Mouse (Mus musculus) neural tube, embryonic 11.5 days (tissue): Measurements from ENCODE around the gene Gse1. TPM values are rescaled to one million over a fixed set of nuclear protein-coding genes. Genes with fewer than 3 reads are reported as not detected.

Experiments used
- ATAC-seq: fragments of 200-750 bp; cut with Nextera tagmentation; 2 replicates; pipeline ENCODE4 v1.8.0; 2017; ENCODE audit warnings: moderate number of reproducible peaks, mild to moderate bottlenecking, moderate TSS enrichment, moderate library complexity; ENCODE audit not compliant: insufficient read depth, low FRiP score, low TSS enrichment
- DNase-seq: peaks from one replicate; pipeline ENCODE4 v3.0.0-alpha.2; 2015; ENCODE audit warnings: low spot score
- H3K27ac ChIP-seq: fragments of 300-500 bp; sonication (generic); 2 replicates; pipeline ENCODE4 v1.5.1; 2014; ENCODE audit warnings: low read depth, mild to moderate bottlenecking, low read length
- H3K27me3 ChIP-seq: fragments of 300-500 bp; sonication (generic); 2 replicates; pipeline ENCODE4 v1.6.1; 2014; ENCODE audit warnings: mild to moderate bottlenecking, low read length, mixed read lengths; ENCODE audit not compliant: control insufficient read depth, insufficient read depth
- H3K36me3 ChIP-seq: fragments of 300-500 bp; sonication (generic); 2 replicates; pipeline ENCODE4 v1.6.1; 2014; ENCODE audit warnings: mild to moderate bottlenecking, low read length, moderate library complexity, mixed read lengths; ENCODE audit not compliant: control insufficient read depth, insufficient read depth
- H3K4me1 ChIP-seq: fragments of 300-500 bp; sonication (generic); 2 replicates; pipeline ENCODE4 v1.6.1; 2014; ENCODE audit warnings: low read length, mixed read lengths; ENCODE audit not compliant: control insufficient read depth, insufficient read depth
- H3K4me2 ChIP-seq: fragments of 300-500 bp; sonication (generic); 2 replicates; pipeline ENCODE4 v1.6.1; 2014; ENCODE audit warnings: low read depth, mild to moderate bottlenecking, moderate library complexity
- H3K4me3 ChIP-seq: fragments of 300-500 bp; sonication (generic); 2 replicates; pipeline ENCODE4 v1.5.1; 2014; ENCODE audit warnings: low read depth, low read length
- H3K9ac ChIP-seq: fragments of 300-500 bp; sonication (generic); 2 replicates; pipeline ENCODE4 v1.6.1; 2014; ENCODE audit warnings: mild to moderate bottlenecking, low read length
- H3K9me3 ChIP-seq: fragments of 300-500 bp; sonication (generic); 2 replicates; pipeline ENCODE4 v1.6.1; 2016; ENCODE audit warnings: low read length; ENCODE audit not compliant: control insufficient read depth
- WGBS: fragments of 180-500 bp; shearing (Covaris S2); extraction: QIAGEN DNeasy Blood & Tissue Kit; methylation state at CpG from one replicate; pipeline ENCODE4 v1.1.7; 2014; 5-methylcytosine and 5-hydroxymethylcytosine counted together
- polyA plus RNA-seq: library from polyadenylated mRNA; unstranded; fragments of >200 nt; fragmentation: Nextera tagmentation; extraction: Ambion mirVana; gene quantifications from 2 replicates; pipeline ENCODE4 v1.2.1, GENCODE M21; 2014

Gene Gse1
- polyA plus RNA-seq, 1 experiment from 2014 or later = 33.5 TPM

DNA sequence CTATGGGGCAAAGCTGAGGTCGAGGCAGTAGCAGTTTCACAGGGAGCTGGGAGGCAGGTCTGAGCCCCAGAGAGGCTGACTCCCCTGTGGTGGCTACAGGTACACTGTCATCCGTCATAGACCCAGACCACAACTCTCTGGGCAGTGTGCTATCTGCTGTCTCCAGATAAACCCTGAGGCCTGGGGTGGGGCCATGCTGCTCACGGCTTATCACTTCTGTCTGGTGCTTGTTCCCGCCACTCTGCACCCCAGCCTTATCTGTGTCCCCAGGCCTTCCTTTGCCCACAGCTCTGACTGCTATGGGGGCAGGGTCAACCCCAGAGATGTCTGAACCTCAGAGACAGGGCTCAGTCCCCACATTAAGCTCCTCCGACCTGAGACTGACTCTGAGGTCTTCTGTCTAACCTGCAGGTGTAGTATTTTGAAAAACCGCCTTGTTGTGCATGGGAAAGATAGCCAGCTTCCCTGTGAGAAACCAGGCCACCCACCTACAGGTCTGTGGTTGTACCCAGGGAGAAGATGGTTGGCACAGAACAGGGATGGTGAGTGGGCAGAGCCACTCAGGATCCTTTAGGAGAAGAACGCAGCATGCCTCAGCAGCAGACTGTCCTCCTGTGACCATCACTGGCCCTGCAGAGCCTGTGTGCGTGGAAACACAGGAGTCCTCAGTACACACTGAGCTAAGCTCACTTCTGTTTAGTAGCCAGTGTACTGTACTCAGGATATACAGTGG is 143.6 kb downstream of the Gse1 start:
- Histone ChIP-seq H3K27me3 (no peaks in the 10 kb centered on the region), H3K9me3 (no peaks in the 10 kb centered on the region), H3K36me3 (no peaks in the 10 kb centered on the region), H3K4me3 (no peak overlapping the region), H3K9ac (no peak overlapping the region), H3K4me1 (peaks cover 51% of the 10 kb centered on the region), H3K4me2 (no peak overlapping the region), H3K27ac (no peak overlapping the region)
- WGBS = 80% methylated on average over 8 of the region's 8 CpGs
- DNase-seq = no peak
- ATAC-seq = no peak

DNA sequence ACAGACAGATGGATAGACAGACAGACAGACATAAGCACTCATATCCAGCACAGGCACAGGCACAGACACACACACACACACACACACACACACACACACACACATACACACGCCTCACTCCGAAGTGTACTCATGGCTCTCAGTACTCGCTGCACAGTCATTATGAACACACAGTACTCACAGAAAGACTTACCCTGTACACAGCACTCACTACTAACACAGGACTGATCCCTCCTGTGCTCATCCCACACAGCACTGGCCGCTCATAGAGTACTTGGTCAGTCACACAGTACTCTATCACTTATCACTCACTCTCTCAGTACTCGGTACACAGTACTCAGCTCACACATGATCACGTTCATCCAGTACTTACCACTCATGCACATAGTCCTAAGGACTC is 144.4 kb downstream of the Gse1 start:
- Histone ChIP-seq H3K4me2 (no peak overlapping the region), H3K27ac (no peak overlapping the region), H3K9ac (no peak overlapping the region), H3K27me3 (no peaks in the 10 kb centered on the region), H3K36me3 (no peaks in the 10 kb centered on the region), H3K4me1 (peaks cover 55% of the 10 kb centered on the region), H3K4me3 (no peak overlapping the region), H3K9me3 (no peaks in the 10 kb centered on the region)
- DNase-seq (no peak), ATAC-seq (no peak)
- 87% methylated on average over 6 of the region's 6 CpGs for WGBS

- Histone ChIP-seq H3K4me3 (no peak overlapping the region), H3K27me3 (no peaks in the 10 kb centered on the region), H3K27ac (peak overlapping the region; percentile 93), H3K9ac (no peak overlapping the region; the same call in 1 of the 2 replicates), H3K4me1 (peaks cover 64% of the 10 kb centered on the region), H3K4me2 (no peak overlapping the region), H3K36me3 (no peaks in the 10 kb centered on the region), H3K9me3 (no peaks in the 10 kb centered on the region)
- ATAC-seq (no peak), DNase-seq (no peak)
- WGBS = 71% methylated on average over 3 of the region's 3 CpGs
Measured at GRCm38 (mm10) chr8:120373621-120374020, 145.4 kb downstream of the Gse1 start.

GRCm38 (mm10) chr8:120374070-120374469 is 145.8 kb downstream of the Gse1 start:
- Histone ChIP-seq H3K4me2 (no peak overlapping the region), H3K27me3 (no peaks in the 10 kb centered on the region), H3K36me3 (no peaks in the 10 kb centered on the region), H3K9ac (no peak overlapping the region; the same call in 1 of the 2 replicates), H3K4me1 (peaks cover 65% of the 10 kb centered on the region), H3K9me3 (no peaks in the 10 kb centered on the region), H3K27ac (peak overlapping the region; percentile 93), H3K4me3 (no peak overlapping the region)
- DNase-seq (no peak), ATAC-seq (peak; percentile 11; the same call in 1 of the 2 replicates)
- 17% methylated on average over 1 of the region's 1 CpGs for WGBS

- Histone ChIP-seq H3K4me3 (no peak overlapping the region), H3K4me2 (no peak overlapping the region), H3K27ac (peak overlapping the region; percentile 93), H3K9me3 (no peaks in the 10 kb centered on the region), H3K36me3 (no peaks in the 10 kb centered on the region), H3K4me1 (peaks cover 66% of the 10 kb centered on the region), H3K27me3 (no peaks in the 10 kb centered on the region), H3K9ac (no peak overlapping the region)
- ATAC-seq (peak; percentile 56), DNase-seq (peak; percentile 79)
- WGBS = 7% methylated on average over 9 of the region's 9 CpGs
Measured at GRCm38 (mm10) chr8:120374514-120374913, 146.3 kb downstream of the Gse1 start.

DNA sequence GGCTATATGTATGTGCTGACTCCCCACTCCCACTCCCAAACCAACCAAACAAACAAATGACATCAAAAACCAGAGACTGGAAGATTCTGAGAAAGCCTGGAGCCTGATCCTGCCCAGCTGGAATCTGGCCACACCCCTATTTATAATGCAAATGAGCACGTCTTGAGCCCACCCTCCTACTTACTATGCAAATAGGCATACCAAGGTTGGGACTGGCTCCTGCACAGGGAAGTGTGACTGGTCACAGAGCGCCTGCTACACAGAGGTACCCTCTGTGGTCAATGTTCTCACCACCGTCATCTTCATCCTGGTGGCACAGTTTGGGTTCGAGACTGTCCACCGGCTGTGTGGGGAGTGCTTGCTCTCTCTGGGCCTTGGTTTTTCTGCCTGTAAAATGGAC is 146.9 kb downstream of the Gse1 start:
- Histone ChIP-seq H3K4me3 (no peak overlapping the region), H3K4me2 (no peak overlapping the region), H3K4me1 (peaks cover 67% of the 10 kb centered on the region), H3K9ac (no peak overlapping the region), H3K36me3 (no peaks in the 10 kb centered on the region), H3K9me3 (no peaks in the 10 kb centered on the region), H3K27ac (peak overlapping the region; percentile 93), H3K27me3 (no peaks in the 10 kb centered on the region)
- ATAC-seq (peak; percentile 72; the same call in 1 of the 2 replicates), DNase-seq (peak; percentile 62)
- 31% methylated on average over 5 of the region's 5 CpGs for WGBS

GRCm38 (mm10) chr8:120376215-120376614 is 148.0 kb downstream of the Gse1 start:
- Histone ChIP-seq H3K4me1 (peaks cover 76% of the 10 kb centered on the region), H3K36me3 (no peaks in the 10 kb centered on the region), H3K9ac (peak overlapping the region; percentile 26; the same call in 1 of the 2 replicates), H3K27me3 (no peaks in the 10 kb centered on the region), H3K4me2 (no peak overlapping the region), H3K9me3 (no peaks in the 10 kb centered on the region), H3K27ac (peak overlapping the region; percentile 93), H3K4me3 (no peak overlapping the region)
- WGBS = 24% methylated on average over 4 of the region's 4 CpGs
- ATAC-seq = peak; percentile 32
- DNase-seq = peak; percentile 32

DNA sequence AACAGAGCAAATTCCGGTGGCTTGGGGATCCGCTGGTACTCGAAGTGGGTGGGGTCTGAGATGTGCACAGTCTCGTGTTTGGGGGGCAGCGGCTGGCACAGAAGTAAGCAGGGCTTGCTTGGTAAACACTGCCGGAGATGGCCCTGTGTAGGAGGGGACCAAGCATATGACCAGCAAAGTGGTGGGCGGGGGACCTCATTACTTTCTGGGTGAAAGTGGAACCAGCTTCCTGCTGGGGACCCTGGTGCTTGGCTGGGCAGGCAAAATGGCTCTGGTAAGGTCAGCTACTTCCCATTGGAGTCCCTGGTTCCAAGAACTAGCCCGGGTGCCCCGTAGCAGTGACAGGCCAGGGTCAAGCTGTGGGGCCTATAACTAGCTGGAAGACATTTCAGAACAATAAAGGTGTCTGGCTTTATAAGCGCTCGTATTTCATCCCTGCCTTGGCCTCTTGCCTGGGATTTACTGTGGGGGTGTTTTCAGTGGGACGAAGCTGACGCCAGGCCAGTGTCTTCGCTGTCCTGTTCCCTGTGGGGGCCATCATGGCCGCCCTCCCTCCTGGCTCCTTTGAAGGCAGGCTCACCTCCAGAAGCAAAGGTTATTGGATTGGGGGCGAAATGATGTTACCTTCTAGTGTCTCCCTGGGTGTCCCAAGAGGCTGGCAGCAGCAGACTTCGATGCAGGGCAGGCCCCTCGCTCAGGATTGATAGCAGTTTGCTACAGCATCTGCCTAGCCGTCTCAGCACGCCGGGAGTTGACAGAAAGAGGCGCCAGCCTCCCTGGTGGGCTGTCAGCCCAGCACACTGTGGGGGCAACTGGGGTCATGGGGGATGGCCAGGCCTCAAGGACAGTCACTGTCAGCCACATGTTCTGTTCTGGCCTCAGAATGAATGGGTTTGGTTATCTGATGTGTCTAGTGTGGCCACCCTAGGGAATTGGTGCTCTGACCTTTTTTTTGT is 148.9 kb downstream of the Gse1 start:
- peak overlapping the region; percentile 26; the same call in 1 of the 2 replicates for H3K9ac ChIP-seq
- H3K36me3 ChIP-seq = no peaks in the 10 kb centered on the region
- no peaks in the 10 kb centered on the region for H3K27me3 ChIP-seq
- no peaks in the 10 kb centered on the region for H3K9me3 ChIP-seq
- DNase-seq (peak; percentile 18), ATAC-seq (no peak)
- peak overlapping the region; percentile 93 for H3K27ac ChIP-seq
- peaks cover 83% of the 10 kb centered on the region for H3K4me1 ChIP-seq
- no peak overlapping the region; the same call in 1 of the 2 replicates for H3K4me2 ChIP-seq
- no peak overlapping the region for H3K4me3 ChIP-seq
- WGBS = 22% methylated on average over 22 of the region's 22 CpGs
